In the genomic region with DNA sequence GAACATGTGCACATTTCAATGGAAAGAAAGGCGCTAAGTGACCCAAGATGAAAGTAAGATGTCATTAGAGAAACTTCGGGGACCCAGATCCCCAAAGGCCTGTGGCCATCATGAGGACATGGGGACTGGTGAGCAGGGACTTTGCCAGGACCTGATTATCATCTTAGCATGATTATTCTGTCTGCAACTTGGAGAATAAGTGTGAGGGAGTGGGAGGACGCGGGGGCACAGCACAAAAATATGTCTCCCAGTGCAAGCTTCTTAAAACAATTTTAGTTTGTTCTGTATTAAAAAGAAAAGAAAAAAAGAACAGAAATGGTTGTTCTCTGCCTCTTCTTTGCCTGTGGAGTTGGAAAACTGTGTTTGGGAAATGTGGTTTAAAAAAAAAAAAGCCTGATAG, we compare ENCODE assay signal across 22 mouse cellular contexts.
"Had no signal": no experiment of that assay in that cellular context is flagged by ENCODE, and none has a peak within 500 bp of the region (broad histone marks: within the 10 kb centered on the region; RNA-seq: fewer than 3 reads in every experiment).

No protein-coding gene starts in this region.

- H3K9me3 ChIP-seq: intestine, embryonic 15.5 days; limb, embryonic 12.5 days; limb, embryonic 15.5 days; midbrain, embryonic 12.5 days; midbrain, embryonic 15.5 days; neural tube, embryonic 12.5 days; neural tube, embryonic 15.5 days had no signal

- H3K27ac ChIP-seq: intestine, embryonic 15.5 days; limb, embryonic 12.5 days; limb, embryonic 15.5 days; liver, embryonic 14.5 days; macrophage; midbrain, embryonic 12.5 days; midbrain, embryonic 15.5 days; neural tube, embryonic 12.5 days; neural tube, embryonic 15.5 days; stomach, postnatal 0 days had no signal

- H3K4me3 ChIP-seq: intestine, embryonic 15.5 days; limb, embryonic 12.5 days; limb, embryonic 15.5 days; midbrain, embryonic 12.5 days; midbrain, embryonic 15.5 days; neural tube, embryonic 12.5 days; neural tube, embryonic 15.5 days had no signal

- H3K36me3 ChIP-seq: intestine, embryonic 15.5 days; limb, embryonic 12.5 days; limb, embryonic 15.5 days; midbrain, embryonic 12.5 days; midbrain, embryonic 15.5 days; neural tube, embryonic 12.5 days; neural tube, embryonic 15.5 days had no signal

- H3K4me1 ChIP-seq: intestine, embryonic 15.5 days; midbrain, embryonic 12.5 days; midbrain, embryonic 15.5 days; neural tube, embryonic 12.5 days had no signal

- H3K4me2 ChIP-seq: intestine, embryonic 15.5 days; limb, embryonic 12.5 days; limb, embryonic 15.5 days; liver, embryonic 11.5 days; lung, embryonic 14.5 days; midbrain, embryonic 12.5 days; midbrain, embryonic 15.5 days; neural tube, embryonic 12.5 days; neural tube, embryonic 15.5 days had no signal

- ATAC-seq: intestine, embryonic 15.5 days; liver, postnatal 0 days; lung, postnatal 0 days; midbrain, embryonic 15.5 days had no signal

- H3K27me3 ChIP-seq: intestine, embryonic 15.5 days; limb, embryonic 12.5 days; limb, embryonic 15.5 days; midbrain, embryonic 12.5 days; midbrain, embryonic 15.5 days; neural tube, embryonic 12.5 days; neural tube, embryonic 15.5 days had no signal

- H3K9ac ChIP-seq: intestine, embryonic 15.5 days; limb, embryonic 12.5 days; limb, embryonic 15.5 days; liver, embryonic 14.5 days; liver, postnatal 0 days; lung, embryonic 14.5 days; midbrain, embryonic 12.5 days; midbrain, embryonic 15.5 days; neural tube, embryonic 12.5 days; neural tube, embryonic 15.5 days had no signal

- DNase-seq: kidney, adult 18-20 months; kidney, adult 9 months; kidney, postnatal 14 days; kidney, postnatal 4 days; layer of hippocampus, adult 9-11 months; layer of hippocampus, postnatal 36 days; liver, postnatal 0 days; lung, embryonic 14.5 days; right cerebral cortex, postnatal 14 days; thymus, postnatal 25 days had no signal
